Mouse (Mus musculus) kidney, adult 18-20 months (tissue): ENCODE measurements around the gene Cd6.

Experiments
- DNase-seq: peaks from one replicate; pipeline ENCODE4 v3.0.0; 2021

The Cd6 gene

DNA sequence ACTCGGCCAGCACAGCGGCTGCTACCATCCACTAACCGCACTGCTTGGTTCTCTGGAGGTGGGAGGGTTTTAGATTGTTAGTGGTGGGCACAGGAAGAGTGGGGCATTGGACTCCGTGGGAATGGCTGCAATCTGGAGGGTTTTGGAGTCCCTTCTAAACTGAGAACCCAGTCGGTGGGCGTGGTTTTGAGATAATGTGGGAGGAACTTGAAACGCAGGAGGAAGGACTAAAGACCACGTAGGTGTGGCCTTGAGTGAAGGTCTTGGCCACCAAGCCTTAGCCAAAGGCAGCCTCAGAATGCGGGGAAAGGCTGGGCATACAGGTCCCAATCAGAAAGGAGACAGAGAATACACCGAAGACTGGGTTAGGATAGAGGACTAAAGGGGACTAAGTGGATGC lies 31.3 kb downstream of the Cd6 start:
- DNase-seq, result no peak

DNA sequence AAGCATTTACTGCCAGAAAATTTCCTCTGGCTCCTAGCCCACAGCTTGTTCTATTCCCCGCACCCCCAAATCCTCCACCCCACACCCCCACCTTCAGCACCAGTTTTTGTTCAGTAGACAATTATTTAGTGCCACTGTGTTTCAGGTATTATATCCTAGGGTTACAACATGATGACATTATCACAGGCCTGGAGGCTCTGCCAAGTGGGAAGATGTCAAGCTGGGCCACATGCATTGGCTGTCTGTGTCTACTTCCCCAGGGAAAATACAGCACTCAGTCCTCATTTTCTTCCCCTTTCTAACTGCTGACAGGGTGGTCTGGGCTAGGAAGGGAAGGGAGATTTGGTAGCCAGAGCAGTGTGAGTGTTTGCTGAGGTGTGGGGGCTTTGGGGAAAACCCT lies 34.9 kb downstream of the Cd6 start:
- DNase-seq, result no peak

DNA sequence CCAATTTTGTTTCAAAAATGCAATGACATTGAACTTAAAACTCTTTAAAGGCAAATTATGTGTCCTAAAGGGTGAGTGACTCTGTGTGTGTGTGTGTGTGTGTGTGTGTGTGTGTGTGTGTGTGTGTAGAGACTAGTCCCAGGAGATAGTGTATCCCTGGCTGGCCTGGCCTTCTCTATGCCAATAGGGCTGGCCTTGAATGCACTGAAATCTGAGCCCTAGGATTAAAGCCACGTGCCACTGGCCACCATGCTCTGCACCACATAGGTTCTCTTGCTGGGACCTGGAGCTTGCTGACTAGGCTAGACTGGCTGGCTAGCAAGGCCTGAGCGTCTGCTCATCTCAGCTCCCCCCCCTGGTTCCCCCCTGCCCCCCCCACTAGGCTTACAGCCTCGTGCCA lies 36.8 kb downstream of the Cd6 start:
- DNase-seq, result no peak

DNA sequence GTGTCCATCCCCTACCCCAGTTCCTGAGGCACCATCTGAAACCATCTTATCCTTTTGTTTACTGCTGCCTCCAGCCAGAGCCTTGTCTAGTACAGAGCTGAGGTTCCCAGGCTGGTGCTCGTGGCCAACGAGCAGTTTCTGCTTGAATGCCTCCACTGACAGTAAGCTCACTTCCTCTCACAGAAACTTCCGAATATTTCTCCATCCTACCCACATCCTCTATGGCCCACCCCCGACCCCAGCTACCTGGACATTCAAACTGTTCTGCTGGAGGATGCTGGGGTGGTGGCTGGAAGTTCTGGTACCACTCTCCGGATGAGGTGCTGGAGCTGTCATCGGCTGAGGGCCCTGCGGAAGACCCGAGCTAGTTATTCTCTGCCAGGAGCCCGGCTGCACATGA lies 39.5 kb downstream of the Cd6 start:
- no peak for DNase-seq

DNA sequence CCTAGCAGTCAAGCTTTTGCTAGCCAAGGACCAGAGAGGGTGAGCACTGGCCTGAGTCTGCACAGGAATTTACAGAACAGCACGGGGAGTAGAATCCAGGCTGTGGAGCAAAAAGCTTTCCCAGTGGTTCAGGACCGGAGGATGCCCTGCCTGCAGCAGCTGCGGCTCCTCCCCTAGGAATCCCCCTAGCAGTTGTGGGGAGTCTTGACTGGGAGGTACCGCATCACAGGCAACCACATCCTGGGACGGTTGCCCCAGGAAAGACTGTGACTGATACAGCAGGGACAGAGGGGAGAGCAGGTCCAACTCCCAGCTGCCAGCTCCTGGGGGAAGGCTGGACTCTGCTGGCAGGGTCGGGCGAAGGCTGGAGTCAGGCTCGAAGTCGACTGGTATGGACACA lies 41.6 kb downstream of the Cd6 start:
- no peak for DNase-seq

DNA sequence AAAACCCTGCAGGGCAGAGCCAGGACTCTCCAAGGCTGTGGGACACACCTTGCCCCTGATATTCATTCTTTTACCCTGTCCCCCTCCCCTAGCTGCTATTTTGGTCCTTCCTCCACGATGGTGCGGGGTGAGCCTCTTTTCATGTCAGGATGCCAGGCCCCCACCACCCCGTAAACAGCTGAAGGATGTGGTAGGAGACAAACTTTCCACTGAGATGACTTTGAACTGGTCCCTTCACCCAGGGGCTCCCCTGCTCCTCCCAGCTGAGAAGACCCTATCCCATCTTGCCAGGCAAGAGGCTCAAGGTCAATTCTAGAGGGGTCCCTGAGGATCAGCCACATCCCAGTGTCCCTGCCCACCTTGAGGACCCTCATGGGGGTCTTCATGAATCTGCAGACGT lies 42.5 kb downstream of the Cd6 start:
- no peak for DNase-seq

DNA sequence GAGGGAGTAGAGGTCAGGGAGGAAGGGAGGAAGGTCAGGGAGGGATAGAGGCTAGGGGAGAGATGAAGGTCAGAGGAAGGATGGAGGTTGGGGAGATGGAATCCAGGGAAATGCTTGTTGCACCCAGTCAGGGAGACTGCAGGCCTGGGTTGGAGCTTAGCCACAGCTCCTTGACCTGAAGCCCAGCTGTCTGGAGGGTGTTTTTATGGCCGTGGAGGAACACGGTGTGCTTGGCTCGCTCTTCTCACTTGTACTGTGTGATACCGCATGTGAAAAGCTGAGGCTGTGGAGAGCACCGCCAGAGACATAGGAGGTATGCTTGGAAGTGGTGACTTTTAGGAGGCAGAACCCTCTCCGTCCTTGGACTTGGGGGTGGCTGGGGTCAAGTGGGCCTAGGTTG lies 43.1 kb downstream of the Cd6 start:
- DNase-seq, result peak; percentile 10

DNA sequence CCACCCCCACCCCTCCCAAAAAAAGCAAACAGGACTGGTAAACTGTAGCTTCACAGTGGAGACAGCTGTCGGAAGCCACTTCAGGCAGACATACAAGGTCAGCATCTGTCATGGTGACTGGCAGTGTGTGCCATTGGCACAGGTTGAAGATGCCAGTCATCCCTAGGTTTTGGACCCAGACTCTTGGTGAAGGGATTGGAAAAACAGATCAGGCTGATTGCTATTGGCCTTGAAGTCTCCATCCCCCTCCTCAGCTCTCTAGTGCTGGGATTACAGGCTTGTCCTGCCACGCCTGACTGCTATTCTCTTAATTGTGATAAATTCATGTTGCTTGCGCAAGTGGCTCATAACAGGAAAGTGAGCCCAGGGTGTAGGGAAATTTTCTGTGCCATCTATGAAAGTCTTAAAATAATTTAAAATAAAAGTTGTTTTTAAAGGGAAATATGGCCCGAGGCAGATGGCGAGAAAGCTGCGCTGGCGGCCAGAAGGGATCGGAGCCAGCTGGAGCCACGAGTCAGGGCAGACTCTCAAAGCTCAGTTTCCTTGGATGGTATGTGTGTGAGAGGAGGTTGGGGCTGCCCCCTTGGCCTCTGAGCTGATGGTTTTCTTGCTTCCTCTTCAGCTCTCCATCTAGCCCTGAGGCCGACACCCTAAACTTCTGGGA lies 44.9 kb downstream of the Cd6 start:
- DNase-seq, result no peak

DNA sequence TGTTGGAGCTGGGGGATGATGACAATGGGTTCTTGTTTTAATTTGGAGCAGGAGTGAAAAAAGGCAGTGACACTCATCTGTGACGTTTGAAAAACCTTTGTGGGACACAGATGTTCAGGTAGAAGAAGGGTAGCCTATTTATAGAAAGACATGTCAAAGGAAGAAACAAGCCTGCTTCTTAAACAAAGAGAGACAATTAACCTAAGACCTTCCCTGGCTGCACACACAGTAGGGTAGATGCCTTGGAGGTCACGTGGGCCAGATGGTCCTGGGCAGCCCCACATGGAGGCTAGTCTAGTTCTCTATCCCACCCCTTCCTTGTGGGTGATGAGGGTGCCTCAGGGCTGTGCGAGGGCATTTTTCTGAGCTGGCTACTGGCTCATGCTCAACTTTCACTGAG lies 45.8 kb downstream of the Cd6 start:
- no peak for DNase-seq

DNA sequence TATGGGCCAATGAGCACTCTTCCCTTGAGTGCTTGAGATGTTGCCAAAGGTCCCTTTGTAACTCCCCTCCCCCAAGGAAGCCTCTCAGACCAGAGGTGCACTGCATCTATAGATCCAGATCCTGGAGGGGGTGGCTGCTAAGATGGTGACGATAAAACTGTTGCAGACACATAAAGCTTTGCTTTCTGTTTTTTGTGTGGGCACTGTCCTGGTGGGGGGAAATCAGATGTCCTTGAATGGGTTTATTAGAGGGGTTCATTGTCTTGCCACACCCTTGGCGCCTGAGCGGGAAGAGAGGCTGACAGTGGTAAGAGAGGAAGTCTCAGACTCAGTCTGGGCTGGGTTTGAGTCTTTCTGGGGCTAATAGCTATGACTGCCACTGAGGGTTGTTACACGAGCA lies 46.7 kb downstream of the Cd6 start:
- no peak for DNase-seq

DNA sequence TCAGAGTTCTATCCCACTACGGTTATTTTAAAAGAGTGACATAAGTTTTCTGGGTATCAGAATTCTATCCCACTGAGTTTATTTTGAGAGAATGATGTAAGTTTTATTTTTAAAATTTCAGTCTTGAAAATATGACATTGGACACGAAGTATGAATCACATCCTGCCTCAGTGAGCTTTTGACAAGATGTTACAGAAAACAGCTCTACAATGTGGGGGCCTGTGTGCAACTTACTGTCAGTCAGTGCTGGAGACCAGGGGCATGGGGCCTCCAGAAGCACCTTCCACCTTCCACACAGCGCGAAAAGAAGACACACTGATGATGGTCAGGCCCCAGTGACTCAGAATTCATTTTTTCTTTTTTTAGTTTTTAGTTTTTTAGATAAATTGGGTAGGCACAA lies 48.2 kb downstream of the Cd6 start:
- no peak for DNase-seq

DNA sequence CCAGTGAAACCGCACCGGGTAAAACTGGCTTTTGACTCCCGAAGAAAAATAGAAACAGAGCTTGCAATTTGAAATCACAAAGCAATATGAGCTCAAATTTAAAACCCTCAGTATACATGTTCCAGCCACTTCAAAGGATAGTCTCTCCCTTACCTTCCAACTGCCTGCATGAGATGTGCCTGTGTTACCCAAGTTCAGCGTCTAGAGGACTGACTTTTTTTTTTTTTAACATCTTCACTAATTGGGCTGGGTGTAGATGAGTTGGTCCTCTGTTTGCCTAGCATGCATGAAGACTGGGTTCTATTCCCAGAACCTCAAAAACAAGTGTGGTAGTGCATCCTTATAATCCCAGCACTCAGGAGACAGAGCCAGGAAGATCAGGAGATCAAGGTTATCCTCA lies 53.0 kb downstream of the Cd6 start:
- no peak for DNase-seq

DNA sequence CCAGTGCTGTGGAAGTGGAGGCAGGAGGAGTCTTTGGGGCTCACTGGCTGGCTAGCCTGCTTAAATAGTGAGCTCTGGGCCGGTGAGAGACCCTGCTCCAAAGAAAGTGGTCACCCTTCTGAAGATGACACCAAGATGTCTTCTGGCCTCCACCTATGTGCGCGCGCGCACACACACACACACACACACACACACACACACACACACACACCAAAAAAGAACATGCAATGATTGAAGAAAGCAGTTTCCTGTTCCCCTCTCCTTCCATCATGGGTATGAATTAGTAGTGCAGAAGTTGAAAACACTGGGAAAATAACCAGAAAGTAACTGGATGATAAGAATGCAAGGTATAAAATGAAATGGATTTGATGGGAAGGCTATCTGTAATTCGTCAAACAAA lies 55.7 kb downstream of the Cd6 start:
- no peak for DNase-seq

DNA sequence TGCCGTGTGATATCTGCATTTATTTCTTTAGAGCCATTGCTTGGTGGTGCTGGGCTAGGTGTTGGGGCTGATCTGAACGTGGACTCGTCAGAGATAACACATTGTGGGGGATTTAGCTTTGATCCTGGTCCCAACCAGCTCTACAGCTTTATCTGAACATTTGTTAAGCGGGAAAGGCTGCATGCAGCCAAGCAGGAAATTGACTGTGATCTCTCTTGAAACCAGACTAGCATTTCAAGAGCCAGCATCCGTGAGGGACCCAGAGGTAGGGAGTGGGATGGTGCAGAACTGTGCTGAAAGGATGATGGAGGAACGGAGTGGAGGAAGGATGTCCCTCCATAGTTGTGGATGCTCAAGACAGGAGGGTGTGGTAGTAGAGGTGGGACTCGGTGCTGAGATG lies 56.5 kb downstream of the Cd6 start:
- no peak for DNase-seq

DNA sequence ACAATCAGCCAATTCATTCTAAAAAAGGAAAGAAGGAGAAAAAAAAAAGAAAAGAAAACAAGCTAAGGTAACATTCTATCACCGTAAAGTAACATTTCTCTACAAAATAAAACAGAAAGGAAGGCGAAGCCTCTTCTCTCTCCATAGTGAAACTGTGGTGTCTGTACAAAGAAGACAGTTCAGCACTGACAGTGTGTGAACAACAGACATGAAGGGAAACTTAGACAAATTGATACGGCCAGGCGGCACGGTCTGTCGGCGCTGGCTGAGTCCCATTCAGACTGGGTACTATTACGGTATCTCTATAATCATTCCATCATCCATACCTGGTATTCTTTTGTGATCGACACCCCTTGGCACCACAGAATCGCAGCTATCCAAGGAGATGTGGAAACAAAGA lies 57.0 kb downstream of the Cd6 start:
- no peak for DNase-seq

DNA sequence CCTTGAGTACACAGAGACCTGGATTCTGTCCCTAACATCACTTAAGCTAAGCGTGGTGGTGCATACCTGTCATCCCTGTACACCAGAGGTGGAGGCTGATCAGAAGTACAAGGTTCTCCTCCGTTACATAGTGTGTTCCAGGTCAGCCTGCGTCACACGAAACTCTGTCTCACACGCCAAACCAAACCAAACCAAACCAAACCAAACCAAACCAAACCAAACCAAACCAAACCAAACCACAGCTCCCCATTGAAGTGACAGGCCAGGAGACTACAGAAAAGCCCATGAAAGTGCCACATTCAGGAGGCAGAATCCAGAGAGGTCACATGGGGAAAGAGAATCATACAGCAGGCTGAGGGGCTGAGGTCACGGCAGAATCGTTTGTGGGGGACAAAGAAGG lies 57.9 kb downstream of the Cd6 start:
- DNase-seq, result no peak

DNA sequence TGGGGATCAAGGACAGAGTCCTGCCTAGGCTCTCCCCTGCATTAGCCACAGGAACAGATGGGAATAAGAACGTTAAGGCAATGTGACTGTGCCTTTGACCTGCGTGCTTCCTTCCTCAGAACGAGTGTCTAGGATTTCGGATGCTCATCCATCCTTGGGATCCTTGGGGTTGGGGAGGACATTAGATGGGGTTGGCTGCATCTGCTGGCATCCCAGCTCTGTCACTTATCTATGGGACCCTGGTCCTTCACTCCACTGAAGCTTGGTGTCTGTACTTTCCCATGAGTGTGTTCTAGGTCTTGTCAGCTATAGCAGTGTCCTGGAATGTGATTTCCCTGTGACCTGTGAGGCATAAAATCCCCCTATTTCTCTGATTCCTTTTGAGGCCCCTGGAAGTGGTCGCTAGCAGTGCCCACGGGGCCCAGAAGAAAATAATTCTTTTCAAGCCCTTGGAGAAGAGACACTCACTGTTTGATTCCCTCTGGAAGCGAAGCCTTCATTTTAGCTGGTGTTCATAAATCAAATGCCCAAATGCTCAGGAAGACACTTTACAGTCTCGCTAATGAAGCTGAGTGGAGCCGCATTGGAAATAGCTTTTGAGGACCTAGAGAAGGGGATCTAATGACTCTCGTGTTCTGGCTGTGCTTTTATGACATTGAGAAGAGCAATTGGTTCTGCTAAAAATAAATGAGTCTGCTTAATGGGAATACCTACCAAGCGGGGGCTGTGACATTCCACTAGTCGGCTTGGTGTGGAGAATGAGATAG lies 60.2 kb downstream of the Cd6 start:
- no peak for DNase-seq

DNA sequence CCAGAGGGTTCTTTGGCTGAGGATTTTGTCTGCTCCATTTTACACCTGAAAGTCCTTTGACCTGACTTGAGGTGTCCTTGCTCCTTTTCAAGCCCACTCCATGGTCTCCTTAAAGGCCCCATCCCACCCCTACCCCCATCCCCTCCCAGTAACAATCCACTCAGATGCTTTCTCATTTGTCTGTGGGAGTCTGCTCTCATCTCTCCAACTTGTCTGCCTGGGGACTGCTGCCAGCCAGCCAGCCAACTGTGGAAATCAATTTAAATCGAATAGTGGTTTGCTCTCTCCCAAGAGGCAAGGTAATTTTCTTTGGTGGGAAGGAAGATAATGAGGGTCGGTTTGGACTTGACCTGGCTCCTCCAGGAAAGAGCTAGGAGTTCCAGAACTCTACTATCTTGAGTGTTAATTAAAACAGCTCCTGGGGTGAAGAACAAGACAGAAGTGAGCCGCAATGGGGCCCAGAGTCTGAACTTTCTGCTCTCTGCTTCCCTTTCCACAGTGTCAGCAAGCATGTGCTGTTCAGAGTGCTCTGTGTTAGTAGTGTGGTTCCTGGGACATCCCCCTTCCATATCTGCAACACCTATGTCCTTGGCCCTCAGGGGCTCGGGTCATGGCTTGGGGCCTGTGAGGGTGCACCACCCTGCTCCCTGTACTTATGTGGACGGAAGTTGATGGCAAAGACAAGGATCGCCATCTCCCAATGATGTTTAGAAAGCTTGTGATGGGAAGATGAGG lies 61.0 kb downstream of the Cd6 start:
- no peak for DNase-seq

DNA sequence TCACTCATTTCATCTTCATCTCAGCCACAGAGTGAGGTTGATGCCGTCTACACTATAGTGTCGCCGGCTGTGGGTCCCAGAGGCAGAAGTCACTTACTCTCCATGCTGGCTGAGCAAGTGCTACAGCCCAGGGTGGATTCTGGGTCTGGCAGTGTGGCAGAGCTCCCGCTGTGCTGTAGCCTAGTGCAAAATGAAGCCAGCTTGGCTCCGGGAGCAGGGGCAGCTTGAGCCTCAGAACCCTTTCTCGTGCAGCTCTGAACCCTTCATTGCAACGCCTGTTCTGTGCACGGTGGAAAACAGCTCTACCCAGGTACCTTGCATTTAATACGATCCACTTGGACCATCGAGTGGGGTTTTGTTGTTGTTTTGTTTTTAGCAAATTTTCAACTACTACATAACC lies 62.2 kb downstream of the Cd6 start:
- DNase-seq, result no peak

DNA sequence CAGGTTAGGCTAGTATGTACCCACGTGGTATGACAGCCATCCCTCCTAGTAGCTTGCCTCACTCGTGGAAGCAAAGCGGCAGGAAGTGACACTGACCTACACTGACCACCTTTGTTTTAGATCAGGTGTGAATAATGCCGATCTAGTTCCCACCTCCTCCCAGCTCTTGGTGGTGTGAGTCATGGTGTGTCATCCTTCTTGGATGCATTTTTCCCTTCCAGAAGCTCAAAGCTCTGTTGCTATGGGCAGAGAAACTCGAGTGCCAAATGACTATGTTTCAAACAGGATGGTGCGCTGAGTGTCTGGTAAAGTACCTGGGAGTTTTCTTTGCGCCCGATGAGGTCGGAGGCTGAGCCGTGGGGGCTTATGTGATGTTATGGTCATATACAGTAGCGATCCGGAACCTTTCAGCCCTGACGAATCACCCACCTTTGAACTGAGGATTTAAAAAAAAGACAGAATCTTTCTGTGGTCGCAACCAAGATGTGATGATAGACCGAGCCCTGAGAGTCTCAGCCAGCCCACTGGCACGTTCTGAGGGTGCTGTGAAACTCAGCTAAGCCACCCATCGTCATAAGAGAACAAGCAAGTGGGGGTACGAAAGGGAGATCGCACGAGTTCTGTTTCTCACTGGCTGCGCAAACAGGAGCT lies 66.4 kb downstream of the Cd6 start:
- no peak for DNase-seq

DNA sequence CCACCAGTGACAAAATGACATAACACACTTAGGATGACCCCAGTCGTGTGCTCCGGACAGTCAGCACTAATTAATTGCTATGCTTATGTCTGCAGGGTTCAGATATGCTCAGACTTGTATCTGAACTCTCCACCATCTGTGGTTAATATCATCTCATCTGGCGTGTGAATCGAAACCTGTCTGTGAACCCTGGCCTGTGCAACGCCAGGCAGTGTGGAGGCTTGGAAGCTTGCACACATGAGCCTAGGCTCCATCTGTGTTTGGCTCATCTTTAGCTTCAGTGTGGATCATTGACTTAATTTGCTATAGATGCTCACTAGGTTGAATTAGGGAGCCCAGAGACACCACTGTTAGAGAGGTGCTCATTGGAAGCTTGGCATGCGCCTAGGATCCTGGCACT lies 67.4 kb downstream of the Cd6 start:
- DNase-seq, result no peak

DNA sequence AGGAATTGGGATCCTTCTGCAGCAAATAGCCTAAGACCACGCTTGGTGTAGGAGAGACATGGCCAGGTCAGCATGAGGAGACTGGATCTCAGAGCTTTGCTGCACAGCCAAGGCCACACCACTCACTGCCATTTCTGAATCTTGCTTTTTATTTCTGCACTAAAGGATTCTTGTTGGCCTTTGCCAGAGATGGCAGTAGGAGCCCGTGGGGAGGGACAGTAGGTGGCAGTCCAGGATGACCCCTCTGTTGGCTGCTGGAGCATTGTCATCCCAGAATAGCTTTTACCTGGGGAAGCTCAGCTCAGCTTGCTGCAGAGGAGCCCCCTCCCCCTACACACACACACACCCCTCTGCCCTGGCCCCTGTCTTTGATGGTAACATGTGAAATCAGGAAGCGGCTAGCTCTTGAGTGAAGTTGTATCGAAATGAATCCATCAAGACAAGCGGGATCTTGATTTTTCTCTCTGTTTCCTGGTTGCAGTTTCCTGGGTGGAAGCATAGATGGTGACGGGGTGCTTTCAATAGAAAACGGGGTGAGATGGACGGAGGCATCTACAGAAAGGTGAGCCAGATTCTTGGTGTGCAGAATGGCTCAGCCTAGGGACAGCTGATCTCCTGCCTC lies 68.0 kb downstream of the Cd6 start:
- no peak for DNase-seq
